Mouse (Mus musculus): ENCODE measurements around the gene Terb2. TPM values are rescaled to one million over a fixed set of nuclear protein-coding genes. Genes with fewer than 3 reads are reported as not detected.

Terb2 gene
- polyA plus RNA-seq, 2 experiments, result not detected

DNA sequence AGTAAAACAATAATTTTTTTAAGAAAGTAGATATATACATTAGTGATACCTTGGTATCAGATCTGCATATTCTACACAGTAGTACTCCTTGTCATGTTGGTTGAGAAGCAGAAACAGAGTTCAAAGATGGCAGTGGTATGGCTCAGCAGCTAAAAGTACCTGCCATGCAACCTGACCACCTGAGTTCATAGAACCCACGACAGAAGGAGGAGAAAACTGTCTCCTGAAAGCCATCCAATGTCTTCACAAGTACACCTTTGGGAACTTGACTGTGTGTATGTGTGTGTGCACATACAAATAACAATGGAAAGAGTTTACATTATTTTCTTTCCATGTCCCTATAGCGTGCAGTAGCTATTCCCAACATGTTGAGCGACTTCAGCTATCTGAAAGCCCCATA, 36.4 kb upstream of the Terb2 start:
- TF ChIP-seq POLR2A (IDR thresholded peaks at IDR 0.05; ENCODE audit: borderline replicate concordance, extremely low read depth, insufficient read depth, insufficient read length), result no peak
- WGBS, result 87% methylated on average over 3 of the region's 3 CpGs
- H3K4me2 ChIP-seq (replicated peaks; ENCODE audit: low read depth, low read length, severe bottlenecking), result no peak overlapping the region
- no peak overlapping the region for H3K9ac ChIP-seq (ENCODE audit: low read depth, low read length, severe bottlenecking)
- peaks cover 18% of the 10 kb centered on the region for H3K36me3 ChIP-seq (ENCODE audit: control insufficient read depth, insufficient read depth, low read length)
- no peaks in the 10 kb centered on the region for H3K27me3 ChIP-seq (ENCODE audit: control insufficient read depth, insufficient read depth, low read length)
- peaks cover 9% of the 10 kb centered on the region; the same call in 1 of the 2 replicates for H3K4me1 ChIP-seq (ENCODE audit: control insufficient read depth, insufficient read depth, low read length)
- H3K9me3 ChIP-seq (ENCODE audit: control insufficient read depth, low read length), result no peaks in the 10 kb centered on the region
- ATAC-seq (ENCODE audit: low FRiP score, low read depth), result no peak
- no peak for DNase-seq (ENCODE audit: low spot score)
- no peak overlapping the region for H3K27ac ChIP-seq (replicated peaks; ENCODE audit: low read depth, low read length)
- H3K4me3 ChIP-seq (replicated peaks; ENCODE audit: low read length), result no peak overlapping the region

DNA sequence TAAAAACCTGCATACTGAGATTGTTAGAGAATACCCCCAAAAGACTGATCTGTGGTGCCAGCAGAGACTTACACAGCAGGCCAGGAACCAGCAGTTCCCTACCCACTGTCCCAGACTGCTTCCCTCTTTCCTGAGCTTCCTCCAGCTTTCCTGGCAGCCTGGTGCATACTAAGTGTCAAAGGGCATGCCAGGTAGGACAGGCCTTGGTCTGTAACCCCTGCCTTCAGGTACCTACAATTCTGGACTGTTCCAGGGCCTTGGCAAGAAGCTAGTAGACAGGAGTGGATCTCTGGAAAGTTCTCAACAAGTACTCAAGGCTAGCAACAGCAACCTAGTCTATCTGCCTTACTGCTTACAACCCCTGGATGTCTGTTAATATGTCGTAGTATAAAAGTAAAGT, 34.9 kb upstream of the Terb2 start:
- Histone ChIP-seq H3K36me3 (ENCODE audit: control insufficient read depth, insufficient read depth, low read length) (peaks cover 24% of the 10 kb centered on the region), H3K9ac (ENCODE audit: low read depth, low read length, severe bottlenecking) (no peak overlapping the region), H3K27me3 (ENCODE audit: control insufficient read depth, insufficient read depth, low read length) (no peaks in the 10 kb centered on the region), H3K9me3 (ENCODE audit: control insufficient read depth, low read length) (no peaks in the 10 kb centered on the region), H3K4me2 (replicated peaks; ENCODE audit: low read depth, low read length, severe bottlenecking) (no peak overlapping the region), H3K27ac (replicated peaks; ENCODE audit: low read depth, low read length) (no peak overlapping the region), H3K4me1 (ENCODE audit: control insufficient read depth, insufficient read depth, low read length) (peaks cover 9% of the 10 kb centered on the region; the same call in 1 of the 2 replicates), H3K4me3 (replicated peaks; ENCODE audit: low read length) (no peak overlapping the region)
- 78% methylated on average over 1 of the region's 1 CpGs for WGBS
- DNase-seq (ENCODE audit: low spot score) (no peak), ATAC-seq (ENCODE audit: low FRiP score, low read depth) (no peak)
- no peak for TF ChIP-seq POLR2A (IDR thresholded peaks at IDR 0.05; ENCODE audit: borderline replicate concordance, extremely low read depth, insufficient read depth, insufficient read length)

DNA sequence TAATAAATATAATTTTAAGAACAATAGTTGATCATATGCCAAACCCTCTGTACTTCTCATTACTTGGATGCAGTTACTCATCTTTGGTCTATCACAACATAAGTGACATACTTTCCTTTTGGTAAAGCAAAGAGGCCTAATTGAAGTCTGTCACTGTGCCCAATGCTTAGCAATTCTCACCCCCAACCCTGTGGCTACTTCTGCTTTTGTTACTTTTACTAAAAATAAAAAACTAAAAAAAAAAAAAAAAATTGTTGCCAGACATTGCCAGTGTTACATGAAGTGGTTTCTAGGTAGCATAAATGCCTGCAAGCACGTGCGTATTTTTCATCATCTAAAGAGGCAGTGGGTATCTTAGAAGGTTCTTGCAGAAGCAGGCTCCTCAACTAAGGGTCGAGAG, 33.2 kb upstream of the Terb2 start:
- 86% methylated on average over 3 of the region's 3 CpGs for WGBS

DNA sequence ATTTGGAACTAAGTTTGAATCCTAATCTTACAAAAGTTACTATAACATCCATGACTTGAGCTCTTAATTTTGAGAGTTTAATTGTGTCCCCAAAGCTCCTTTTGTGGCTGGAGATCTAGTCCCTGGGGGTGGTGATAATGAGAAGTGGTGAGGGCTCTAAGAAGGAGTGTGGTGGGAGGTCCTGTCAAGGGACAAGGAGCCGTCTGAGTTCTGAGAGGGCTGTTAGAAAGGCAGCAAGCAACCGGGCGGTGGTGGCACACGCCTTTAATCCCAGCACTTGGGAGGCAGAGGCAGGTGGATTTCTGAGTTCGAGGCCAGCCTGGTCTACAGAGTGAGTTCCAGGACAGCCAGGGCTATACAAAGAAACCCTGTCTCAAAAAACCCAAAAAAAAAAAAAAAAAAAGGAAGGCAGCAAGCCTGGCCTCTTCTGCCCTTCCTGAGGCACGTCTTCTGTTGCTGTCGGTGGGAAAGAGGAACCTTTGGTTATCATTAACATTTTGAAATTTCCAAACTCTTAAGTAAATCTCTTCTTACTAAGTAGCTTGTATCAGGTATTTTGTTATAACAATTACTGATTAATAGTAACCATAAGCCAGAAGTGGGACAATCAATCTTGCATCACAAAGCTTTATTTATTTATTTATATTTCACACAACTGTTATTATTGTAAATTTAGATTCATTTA, 32.2 kb upstream of the Terb2 start:
- ATAC-seq (ENCODE audit: low FRiP score, low read depth) (no peak), DNase-seq (ENCODE audit: low spot score) (no peak)
- WGBS, result 84% methylated on average over 6 of the region's 7 CpGs
- no peak for TF ChIP-seq POLR2A (IDR thresholded peaks at IDR 0.05; ENCODE audit: borderline replicate concordance, extremely low read depth, insufficient read depth, insufficient read length)
- H3K27ac ChIP-seq (replicated peaks; ENCODE audit: low read depth, low read length), result no peak overlapping the region
- H3K36me3 ChIP-seq (ENCODE audit: control insufficient read depth, insufficient read depth, low read length), result peaks cover 24% of the 10 kb centered on the region
- no peaks in the 10 kb centered on the region for H3K9me3 ChIP-seq (ENCODE audit: control insufficient read depth, low read length)
- H3K4me2 ChIP-seq (replicated peaks; ENCODE audit: low read depth, low read length, severe bottlenecking), result no peak overlapping the region
- H3K9ac ChIP-seq (ENCODE audit: low read depth, low read length, severe bottlenecking), result no peak overlapping the region
- H3K27me3 ChIP-seq (ENCODE audit: control insufficient read depth, insufficient read depth, low read length), result no peaks in the 10 kb centered on the region
- H3K4me3 ChIP-seq (replicated peaks; ENCODE audit: low read length), result no peak overlapping the region
- H3K4me1 ChIP-seq (ENCODE audit: control insufficient read depth, insufficient read depth, low read length), result peaks cover 4% of the 10 kb centered on the region; the same call in 1 of the 2 replicates

More for the DNA sequence above, 33.2 kb upstream of the Terb2 start:
- H3K4me2 ChIP-seq (replicated peaks; ENCODE audit: low read depth, low read length, severe bottlenecking), result no peak overlapping the region
- no peak overlapping the region for H3K9ac ChIP-seq (ENCODE audit: low read depth, low read length, severe bottlenecking)
- no peaks in the 10 kb centered on the region for H3K9me3 ChIP-seq (ENCODE audit: control insufficient read depth, low read length)
- peaks cover 24% of the 10 kb centered on the region for H3K36me3 ChIP-seq (ENCODE audit: control insufficient read depth, insufficient read depth, low read length)
- H3K4me1 ChIP-seq (ENCODE audit: control insufficient read depth, insufficient read depth, low read length), result peaks cover 9% of the 10 kb centered on the region; the same call in 1 of the 2 replicates
- ATAC-seq (ENCODE audit: low FRiP score, low read depth), result no peak
- H3K27ac ChIP-seq (replicated peaks; ENCODE audit: low read depth, low read length), result no peak overlapping the region
- no peak for DNase-seq (ENCODE audit: low spot score)
- H3K4me3 ChIP-seq (replicated peaks; ENCODE audit: low read length), result no peak overlapping the region
- H3K27me3 ChIP-seq (ENCODE audit: control insufficient read depth, insufficient read depth, low read length), result no peaks in the 10 kb centered on the region
- TF ChIP-seq POLR2A (IDR thresholded peaks at IDR 0.05; ENCODE audit: borderline replicate concordance, extremely low read depth, insufficient read depth, insufficient read length), result no peak

DNA sequence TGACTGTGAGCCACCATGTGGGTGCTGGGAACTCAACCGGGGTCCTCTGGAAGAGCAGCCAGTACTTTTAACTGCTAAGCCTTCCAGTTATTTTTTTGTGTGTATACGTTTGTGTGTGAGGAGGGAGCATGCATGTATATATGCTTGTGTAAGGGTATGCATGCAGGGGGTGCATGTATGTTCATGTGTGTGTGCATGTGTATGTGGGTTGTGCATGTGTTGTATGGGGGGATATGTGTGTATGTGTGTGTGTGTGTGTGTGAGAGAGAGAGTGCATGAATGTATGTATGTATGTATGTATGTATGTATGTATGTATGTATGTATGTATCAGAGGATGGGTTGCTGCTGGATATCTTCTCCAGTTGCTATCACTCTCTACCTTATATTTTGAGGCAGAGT, 31.6 kb upstream of the Terb2 start:
- no peaks in the 10 kb centered on the region for H3K9me3 ChIP-seq (ENCODE audit: control insufficient read depth, low read length)
- H3K9ac ChIP-seq (ENCODE audit: low read depth, low read length, severe bottlenecking), result no peak overlapping the region
- DNase-seq (ENCODE audit: low spot score), result no peak
- no peaks in the 10 kb centered on the region for H3K4me1 ChIP-seq (ENCODE audit: control insufficient read depth, insufficient read depth, low read length)
- no peak overlapping the region for H3K4me2 ChIP-seq (replicated peaks; ENCODE audit: low read depth, low read length, severe bottlenecking)
- 96% methylated on average over 2 of the region's 2 CpGs for WGBS
- no peak for ATAC-seq (ENCODE audit: low FRiP score, low read depth)
- no peaks in the 10 kb centered on the region for H3K27me3 ChIP-seq (ENCODE audit: control insufficient read depth, insufficient read depth, low read length)
- no peak overlapping the region for H3K27ac ChIP-seq (replicated peaks; ENCODE audit: low read depth, low read length)
- peaks cover 24% of the 10 kb centered on the region for H3K36me3 ChIP-seq (ENCODE audit: control insufficient read depth, insufficient read depth, low read length)
- no peak for TF ChIP-seq POLR2A (IDR thresholded peaks at IDR 0.05; ENCODE audit: borderline replicate concordance, extremely low read depth, insufficient read depth, insufficient read length)
- no peak overlapping the region for H3K4me3 ChIP-seq (replicated peaks; ENCODE audit: low read length)

Data from limb, embryonic 14.5 days (tissue).